Mouse (Mus musculus): ENCODE measurements around the gene Trim63.
"Not testable (repeated sequence)": the region's sequence is repeated elsewhere in the genome, so short reads cannot be mapped to it uniquely, and the experiment has no call there.

Gene Trim63

DNA sequence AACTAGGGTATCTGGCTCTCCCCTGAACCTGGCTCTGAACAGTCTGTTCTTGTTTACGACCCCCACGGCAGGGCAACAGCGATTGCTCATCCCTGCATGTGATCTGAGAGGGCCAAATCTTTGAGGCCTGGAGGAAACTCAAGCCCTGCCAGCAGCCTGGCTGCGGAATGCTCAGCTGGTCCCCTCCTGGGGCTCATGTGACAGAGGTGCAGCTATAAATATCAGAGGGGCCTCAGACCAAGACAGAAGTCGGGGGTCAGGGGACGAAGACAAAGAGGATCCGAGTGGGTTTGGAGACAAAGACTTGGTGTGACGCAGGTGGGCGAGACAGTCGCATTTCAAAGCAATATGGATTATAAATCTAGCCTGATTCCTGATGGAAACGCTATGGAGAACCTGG is at the start of gene Trim63:
TSS of gene Trim63 (plus strand) at position 245 of the 400 bp plus-strand sequence.
- DNase-seq (ENCODE audit: low read depth in 2 of 2, low spot score in 2 of 2), result no peak

DNA sequence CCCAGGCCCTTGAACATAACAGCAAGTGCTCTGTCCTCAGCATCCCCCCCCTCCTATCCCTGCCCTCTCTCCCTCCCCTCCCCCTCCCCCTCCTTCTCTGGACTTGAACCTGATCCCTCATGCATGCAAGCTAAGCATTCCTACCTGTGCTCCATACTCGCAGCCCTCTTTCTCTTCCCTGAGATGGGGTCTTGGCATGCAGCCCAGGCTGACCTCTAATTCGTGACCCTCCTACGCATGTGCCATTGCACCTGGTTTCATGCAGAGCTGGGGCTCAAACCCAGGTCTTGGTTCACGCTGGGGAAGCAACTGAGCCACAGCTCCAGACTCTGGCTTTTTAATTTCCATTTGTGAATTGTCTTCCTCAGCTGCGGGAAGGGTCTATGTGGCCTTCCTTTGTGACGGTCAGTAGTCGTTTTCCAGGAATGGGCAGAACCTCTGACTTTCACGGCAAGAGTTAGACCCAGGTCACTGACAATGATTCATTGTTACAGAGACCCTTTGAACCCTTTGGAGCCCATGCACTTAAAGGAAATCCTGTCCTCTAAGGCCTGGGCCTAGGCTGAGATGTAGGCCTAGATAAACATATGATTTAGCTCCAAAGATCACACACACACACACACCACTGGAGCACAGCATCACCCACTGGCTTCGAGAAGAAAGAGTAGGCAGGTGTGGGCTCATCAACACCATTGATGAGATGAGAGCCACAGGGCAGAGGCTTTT is 48.9 kb upstream of the Trim63 start:
- DNase-seq (ENCODE audit: low read depth in 2 of 2, low spot score in 2 of 2), result no peak

DNA sequence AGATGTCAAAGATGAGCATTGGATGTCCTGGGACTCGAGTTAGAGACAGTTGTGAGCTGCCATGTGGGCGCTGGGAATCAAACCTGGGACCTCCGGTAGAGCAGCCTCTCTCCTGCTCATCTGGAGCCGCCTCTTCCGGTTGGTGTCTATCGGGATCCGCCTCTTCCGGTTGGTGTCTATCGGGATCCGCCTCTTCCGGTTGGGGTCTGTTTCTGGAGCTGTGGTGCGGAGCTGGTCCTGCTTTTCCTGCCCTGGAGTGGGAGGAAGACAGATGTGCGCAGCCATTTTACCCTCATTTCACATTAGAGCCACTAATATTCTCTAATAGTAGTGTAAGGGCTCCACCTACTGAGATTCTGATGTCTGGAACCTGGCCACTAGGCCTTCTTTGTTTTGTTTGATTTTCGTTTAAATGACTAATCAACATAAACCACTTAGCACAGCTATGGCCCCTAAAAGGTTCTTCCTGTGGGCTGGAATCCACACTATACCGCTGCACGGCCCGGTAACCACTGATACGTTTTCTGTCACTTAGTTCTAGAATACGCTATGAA is 46.7 kb upstream of the Trim63 start:
- DNase-seq (ENCODE audit: low read depth in 2 of 2, low spot score in 2 of 2), result no peak

DNA sequence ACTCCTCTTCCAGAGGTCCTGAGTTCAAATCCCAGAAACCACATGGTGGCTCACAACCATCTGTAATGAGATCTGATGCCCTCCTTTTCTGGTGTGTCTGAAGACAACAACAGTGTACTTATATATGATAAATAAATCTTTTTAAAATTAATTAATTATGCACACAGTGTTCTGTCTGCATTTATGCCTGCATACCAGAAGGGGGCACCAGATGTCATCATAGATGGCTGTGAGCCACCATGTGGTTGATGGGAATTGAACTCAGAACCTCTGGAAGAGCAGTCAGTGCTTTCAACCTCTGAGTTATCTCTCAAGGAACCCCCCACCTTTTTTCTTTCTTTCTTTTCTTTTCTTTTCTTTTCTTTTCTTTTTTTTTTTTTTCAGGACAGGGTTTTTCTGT is 45.3 kb upstream of the Trim63 start:
- DNase-seq (ENCODE audit: low read depth in 2 of 2, low spot score in 2 of 2), result not testable (repeated sequence)

DNA sequence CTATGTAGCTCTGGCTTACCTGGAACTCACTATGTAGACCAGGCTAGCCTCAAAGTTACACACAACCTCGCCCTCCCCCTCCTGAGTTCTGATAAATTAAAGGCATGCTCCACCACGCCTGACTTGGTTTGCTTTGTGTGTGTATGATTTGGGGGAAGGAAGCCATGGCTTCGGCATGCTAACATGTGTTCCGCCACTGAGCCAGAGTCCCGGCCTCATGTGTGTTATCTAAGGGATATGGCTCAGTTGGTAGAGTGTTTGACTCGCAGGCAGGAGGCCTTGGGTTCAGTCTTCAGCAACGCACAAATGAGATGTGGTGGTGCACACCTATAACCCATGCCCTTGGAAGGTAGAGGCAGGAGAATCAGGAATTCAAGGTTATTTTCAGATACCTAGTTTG is 42.9 kb upstream of the Trim63 start:
- no peak for DNase-seq (ENCODE audit: low read depth in 2 of 2, low spot score in 2 of 2)

DNA sequence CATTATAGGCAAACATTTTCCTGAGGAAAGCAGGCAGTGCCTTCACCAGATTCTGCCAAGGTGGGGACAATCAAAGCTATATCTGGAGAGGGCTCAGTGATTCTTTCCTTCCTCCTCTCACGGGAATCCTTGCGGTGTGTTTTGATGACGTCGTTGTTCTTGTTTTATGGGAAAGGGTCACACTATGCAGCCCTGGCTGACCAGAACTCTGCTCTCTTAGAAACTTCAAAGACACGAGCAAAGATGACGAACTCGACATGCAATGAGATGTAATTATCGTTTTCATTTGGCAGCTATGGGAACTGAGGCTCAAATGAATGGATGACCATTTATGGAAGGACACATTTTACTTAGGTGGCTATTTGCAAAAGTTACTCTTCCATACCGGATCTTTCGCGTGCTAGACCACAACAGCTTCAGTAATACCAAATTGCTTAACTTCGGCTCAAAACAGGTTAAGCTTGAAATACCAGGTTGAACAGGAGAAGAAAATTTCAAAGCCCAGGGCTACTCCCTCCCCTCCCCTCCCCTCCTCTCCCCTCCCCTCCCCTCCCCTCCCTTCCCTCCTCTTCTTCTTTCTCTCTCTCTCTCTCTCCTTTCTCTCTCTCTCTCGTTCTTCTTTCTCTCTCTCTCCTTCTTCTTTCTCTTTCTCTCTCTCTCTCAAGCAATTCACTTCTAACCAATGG is 42.0 kb upstream of the Trim63 start:
- no peak for DNase-seq (ENCODE audit: low read depth in 2 of 2, low spot score in 2 of 2)

DNA sequence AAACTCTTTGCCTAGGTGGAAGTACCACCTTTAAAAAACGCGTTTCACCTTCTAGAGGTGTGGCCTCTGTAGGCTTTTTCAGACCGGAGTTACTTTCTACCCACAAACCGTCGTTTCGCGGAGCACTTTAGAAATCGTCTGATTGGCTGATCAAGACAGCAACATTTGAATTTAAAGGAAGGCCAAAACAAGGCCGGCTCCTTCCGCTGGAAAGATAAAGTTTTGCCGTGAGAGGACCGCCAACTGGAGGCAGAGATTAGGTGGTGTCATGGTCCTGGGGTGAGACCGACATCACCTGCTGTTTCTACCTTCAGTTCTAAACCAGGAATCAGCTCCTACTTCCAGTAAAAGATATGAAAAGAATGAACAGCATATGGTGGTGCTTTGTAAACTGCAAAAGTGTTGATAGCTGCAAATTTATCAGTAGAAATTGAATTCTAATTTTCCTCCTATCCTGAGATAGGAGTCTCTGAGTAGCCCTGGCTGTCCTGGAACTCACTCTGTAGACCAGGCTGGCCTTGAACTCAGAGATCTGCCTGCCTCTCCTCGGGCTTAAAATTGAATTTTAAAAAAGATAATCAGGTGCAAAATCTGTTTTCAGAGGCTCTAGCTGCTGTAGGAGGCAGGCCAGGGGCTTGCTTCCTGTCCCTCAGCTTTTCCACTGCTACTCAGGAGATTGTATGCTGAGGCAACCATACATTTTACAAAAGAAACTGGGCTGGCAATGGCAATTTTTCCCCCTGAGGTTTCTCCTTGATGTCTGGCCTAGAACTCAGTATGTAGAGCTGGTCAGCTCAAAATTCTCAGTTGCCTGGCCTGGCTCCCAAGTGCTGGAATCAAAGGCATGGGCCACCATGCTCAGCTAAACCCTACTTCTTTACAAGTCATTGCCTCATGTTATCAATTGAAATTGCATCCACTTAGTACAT is 41.2 kb upstream of the Trim63 start:
- DNase-seq (ENCODE audit: low read depth in 2 of 2, low spot score in 2 of 2), result peak; percentile 56 to 68

DNA sequence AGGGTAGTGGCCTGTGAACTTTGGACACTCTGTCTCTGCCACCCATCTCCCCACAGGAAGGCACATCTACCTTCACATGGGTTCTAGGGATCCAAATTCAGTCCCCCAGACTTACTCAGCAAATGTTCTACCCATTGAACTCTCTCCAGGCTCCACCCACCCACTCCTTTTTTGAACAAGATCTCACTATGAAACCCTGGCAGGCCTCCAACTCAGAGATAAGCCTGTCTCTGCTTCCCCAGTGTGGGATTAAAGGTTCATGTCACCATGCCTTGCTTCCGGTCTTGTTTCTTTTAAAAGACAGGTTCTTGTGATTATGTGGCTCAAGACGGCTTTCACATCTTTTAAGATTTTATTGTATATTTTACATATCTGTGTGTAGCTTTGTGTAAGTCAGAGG is 30.0 kb upstream of the Trim63 start:
- no peak for DNase-seq (ENCODE audit: low read depth in 2 of 2, low spot score in 2 of 2)

DNA sequence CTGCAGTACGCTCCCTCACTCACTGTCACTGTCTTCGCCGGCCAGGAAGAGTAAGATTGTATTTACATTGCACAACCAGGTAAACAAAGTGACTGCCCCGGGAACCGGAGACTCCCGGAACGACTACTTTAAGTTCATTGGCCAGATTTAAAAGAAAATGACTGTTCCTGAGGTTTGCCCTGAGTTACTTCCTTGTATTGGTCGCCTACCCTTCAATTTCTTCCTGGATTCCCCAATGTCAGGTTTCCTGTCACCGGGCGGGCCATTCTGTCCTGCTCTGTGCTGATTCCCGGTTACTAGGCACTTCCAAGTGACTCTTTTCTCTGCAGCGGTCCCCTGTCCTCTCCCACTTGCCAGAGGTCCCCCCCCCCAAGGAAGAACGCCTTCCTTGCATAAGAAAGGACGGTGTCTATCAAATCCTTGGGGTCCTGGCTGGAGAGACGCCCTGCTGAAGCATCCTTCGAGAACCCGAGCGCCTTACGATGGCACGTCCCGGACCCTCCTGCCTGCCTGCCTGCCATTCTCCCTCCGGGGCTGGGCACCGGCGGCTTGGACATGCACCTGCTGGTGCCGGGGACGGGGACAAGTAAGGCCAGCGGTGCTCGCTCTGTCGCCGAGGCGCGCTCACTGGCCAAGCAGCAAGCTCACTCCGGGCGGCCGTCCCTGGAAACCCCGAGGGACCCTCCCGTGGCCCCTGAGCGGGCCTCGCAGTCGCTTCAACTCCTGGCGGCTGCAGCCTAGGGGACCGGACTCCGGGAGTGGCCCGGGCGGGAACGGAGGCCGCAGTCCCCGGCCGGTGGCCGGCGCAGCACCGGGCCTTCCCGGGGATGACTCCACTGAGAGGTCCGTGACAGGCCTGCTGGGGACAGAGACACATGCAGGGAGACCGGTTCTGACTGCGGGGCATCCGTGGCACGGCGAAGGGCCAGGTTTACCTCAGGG is 28.4 kb upstream of the Trim63 start:
- no peak for DNase-seq (ENCODE audit: low read depth in 2 of 2, low spot score in 2 of 2)

DNA sequence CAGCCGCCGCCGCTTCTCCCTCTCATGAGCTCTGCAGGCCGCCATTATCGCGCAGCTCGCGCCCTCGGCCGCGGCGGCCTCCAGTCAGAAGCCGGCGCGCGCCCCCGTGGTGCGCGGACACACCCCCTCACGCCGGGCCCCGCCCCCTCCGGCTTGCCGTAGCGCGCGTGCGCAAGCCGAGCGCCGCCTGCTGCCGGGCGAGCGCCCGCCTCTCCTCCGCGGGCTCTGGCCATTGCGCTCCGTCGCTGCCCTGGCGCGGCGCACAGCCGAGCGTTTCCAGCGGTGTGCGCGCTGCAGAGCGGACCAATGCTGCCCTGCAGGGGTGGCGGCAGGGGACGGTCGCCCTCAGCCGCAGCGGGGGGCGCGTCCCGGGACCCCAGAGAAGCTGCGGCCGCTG is 27.8 kb upstream of the Trim63 start:
- DNase-seq (ENCODE audit: low read depth in 2 of 2, low spot score in 2 of 2), result peak; percentile 98

DNA sequence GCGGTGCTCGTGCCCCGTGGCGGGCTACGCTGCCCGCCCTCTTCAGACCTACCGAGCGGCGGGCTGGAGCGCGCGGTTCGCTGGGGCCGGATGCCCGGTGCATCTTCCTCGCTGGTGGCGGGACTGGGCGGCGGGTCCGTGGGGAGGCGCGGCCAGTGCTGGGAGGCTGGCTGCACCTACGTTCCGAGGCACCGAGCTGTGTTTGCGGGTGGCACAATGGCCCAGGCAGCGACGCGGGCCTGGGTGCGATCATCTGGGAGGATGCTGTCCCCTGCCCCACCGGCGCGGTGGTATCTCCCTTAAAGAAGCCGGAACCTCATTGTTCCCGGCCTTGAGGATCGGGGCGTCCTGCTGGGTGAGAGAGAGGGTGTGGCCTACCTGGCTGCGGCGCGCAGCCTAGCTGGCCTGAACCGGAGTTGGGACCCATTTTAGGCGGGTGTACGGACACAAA is 27.3 kb upstream of the Trim63 start, which contains the start of gene Pdik1l:
TSS of gene Pdik1l (minus strand) at position 321 of the 451 bp plus-strand sequence.
- DNase-seq (ENCODE audit: low read depth in 2 of 2, low spot score in 2 of 2), result peak; percentile 68 to 76

DNA sequence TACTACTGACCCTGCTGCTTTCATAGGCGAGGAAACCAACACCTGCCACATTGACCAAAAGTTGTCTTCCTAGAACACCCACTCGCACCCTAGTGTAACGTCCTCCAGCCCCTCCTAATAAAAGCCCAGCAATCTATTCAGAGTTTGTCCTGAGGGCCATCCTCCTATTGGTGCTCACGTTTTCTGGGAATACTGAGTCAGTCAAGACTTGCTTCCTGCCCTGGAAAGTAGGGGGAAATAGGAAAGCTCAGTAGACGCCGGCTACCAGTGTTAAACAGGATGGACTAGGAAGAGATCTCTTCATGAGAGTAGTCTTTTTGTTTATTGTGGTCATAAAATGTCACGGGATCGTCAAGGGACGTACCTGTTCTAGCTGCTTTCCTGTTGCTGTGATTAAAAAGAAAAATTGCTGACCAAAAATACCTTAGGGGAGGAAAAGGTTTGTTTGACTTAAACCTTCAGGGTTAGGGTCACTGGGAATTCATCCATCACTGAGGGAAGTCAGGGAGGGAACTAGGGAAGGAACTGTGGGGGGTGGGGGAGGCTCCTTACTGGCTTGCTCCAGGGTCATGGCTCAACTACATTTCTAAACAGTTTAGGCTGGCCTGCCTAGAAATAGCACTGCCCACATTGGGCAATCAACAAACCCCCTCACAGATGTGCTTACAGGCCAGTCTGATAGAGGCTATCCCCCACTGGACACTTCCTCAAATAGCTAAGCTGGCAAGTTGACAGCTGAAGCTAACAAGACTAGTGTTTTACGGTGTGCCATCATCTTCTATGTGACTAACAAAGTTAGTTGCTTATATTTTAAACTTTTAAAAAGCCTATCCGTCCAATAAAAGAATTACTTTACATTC is 26.3 kb upstream of the Trim63 start:
- DNase-seq (ENCODE audit: low read depth in 2 of 2, low spot score in 2 of 2), result no peak

DNA sequence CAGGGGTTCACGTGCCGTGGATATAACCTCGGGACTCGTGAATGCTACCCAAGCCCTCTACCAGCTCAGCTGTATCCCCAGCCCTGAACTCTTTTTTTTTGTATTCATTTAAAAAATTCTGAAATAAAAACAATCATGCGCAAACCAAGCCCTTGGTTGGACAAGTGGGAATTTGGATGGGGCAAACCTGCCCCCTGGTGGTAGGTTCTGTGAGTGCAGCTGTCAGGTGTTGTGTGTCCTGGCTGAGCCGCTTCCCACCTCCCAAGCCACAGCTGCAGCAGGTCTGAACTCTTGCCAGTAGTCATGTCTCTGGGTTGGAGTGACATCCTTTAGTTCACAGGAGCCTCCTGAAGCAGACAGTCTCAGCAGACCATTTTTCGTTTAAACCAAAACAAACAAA is 22.9 kb upstream of the Trim63 start:
- peak; percentile 74 to 83 for DNase-seq (ENCODE audit: low read depth in 2 of 2, low spot score in 2 of 2)

DNA sequence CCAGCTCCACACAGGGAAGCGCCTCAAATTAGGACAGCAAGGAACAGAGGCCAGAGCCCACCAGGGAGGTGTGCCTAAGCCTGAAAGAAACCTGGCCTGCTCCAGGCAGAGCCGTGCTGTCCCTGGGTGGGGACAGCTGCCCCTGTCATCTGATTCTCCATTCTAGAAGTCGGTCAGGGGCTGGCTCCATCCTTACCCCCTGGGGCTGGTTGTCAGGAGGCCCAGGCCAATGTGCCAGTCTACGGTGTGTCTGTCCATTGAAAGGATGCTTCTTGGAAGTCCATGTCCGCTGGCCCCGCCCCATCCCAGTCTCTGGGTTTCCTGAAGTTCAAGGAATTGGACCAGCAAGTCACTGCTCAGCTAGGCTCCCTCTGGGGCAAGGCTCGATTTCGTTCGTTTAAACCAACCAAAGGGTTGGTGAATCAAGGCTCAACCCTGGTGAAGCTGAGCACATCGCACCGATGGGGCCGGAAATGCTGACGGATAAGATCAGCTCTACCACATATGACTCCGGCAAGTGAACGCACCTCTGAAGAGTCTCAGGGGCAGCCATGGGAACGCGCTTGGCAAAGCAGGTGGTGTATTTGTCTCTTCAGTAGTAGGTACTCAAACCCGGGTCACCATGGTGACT is 21.7 kb upstream of the Trim63 start:
- DNase-seq (ENCODE audit: low read depth in 2 of 2, low spot score in 2 of 2), result no peak

DNA sequence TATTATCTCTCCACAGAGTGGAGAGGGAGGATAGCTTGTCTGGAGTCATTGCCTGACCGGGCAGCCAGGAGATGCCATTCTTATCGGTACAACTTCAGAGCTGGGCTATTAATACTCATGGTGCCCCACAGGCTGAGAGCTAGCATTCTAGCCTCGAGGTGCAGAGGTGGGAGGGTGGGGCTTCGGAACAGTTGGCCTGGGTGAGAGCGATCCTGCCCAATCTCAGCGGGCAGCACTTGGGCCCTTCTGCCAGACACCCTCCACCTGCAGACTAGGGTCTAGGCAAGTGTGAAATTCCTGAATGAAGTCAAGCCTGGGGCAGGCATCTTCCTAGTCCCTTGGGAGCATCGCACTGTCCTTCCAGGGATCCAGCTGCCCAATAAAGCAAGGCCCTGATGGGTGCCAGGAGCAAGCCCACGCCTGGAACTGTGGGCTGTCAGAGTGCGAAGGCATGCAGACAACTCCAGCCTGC is 21.2 kb upstream of the Trim63 start:
- DNase-seq (ENCODE audit: low read depth in 2 of 2, low spot score in 2 of 2), result no peak

DNA sequence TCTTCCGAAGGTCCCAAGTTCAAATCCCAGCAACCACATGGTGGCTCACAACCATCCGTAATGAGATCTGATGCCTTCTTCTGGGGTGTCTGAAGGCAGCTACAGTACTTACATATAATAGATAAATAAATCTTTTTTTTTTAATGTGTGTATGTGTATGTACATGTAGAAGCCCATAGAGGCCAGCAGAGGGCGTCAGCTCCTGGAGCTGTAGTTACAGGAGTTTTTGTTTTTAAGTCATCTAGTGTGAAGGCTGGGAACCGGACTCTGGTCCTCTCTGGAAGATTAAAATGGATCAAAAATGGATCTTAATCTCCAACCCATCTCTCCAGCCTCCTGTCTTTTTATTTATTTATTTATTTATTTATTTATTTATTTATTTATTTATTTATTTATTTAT is 18.8 kb upstream of the Trim63 start:
- not testable (repeated sequence) for DNase-seq (ENCODE audit: low read depth in 2 of 2, low spot score in 2 of 2)

DNA sequence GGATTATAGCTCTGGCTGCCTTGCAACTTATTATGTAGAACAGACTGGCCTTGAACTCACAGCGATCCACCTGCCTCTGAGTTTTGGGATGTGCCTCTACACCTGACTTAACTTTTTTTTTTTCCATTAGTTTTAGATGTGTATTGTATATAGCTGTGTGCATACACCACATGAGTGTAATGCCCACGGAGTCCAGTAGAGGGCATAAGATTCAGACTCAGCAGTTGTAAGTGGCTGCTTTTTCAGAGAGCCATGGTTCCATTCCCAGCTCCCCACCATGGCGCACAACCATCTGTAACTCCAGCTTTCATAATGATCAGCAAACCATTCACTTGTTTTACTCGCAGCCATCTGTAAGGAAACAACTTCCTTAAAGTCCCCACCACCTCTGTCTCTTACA is 18.4 kb upstream of the Trim63 start:
- no peak for DNase-seq (ENCODE audit: low read depth in 2 of 2, low spot score in 2 of 2)

DNA sequence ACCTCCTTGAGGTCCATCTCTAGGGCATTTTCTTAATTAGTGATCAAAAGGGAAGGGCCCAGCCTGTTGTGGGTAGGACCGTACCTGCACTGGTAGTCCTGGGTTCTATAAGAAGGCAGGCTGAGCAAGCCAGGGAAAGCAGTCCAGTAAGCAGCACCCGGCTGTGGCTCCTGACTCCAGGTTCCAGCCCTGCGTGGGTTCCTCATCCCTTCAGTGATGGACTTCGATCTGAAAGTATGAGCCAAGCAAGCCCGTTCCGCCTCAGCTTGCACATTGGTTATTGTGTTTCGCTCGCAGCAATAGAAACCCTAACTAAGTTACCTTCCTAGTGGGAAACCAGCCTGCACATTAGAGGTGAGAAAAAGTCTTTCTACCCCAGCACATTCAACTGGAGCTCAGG is 17.6 kb upstream of the Trim63 start:
- no peak for DNase-seq (ENCODE audit: low read depth in 2 of 2, low spot score in 2 of 2)
